Mouse (Mus musculus): ENCODE data around the gene Ankrd7.

GRCm38 (mm10) chr6:18822812-18823211, 43.3 kb upstream of the Ankrd7 start:
- TF ChIP-seq TAL1 (IDR thresholded peaks at IDR 0.05; ENCODE audit: low read length), result no peak
- TF ChIP-seq GATA1 (IDR thresholded peaks at IDR 0.05; ENCODE audit: low read length), result no peak
